Mouse (Mus musculus) stomach, embryonic 16.5 days (tissue): Measurements from ENCODE around the gene Olfr710. TPM values are rescaled to one million over a fixed set of nuclear protein-coding genes. Genes with fewer than 3 reads are reported as not detected.

Experiments used
- polyA plus RNA-seq: library from polyadenylated mRNA; unstranded; fragments of >200 nt; fragmentation: Nextera tagmentation; extraction: Ambion mirVana; gene quantifications from 2 replicates; pipeline ENCODE4 v1.2.1, GENCODE M21; 2015

The Olfr710 gene
- polyA plus RNA-seq, 1 experiment from 2014 or later = not detected

Other genes with a start within 250 kb of the Olfr710 start
- gene Olfr695, start 231.9 kb downstream of the Olfr710 start, polyA plus RNA-seq = not detected in 2 replicates
- gene Olfr697, start 205.9 kb downstream of the Olfr710 start, polyA plus RNA-seq = not detected in 2 replicates
- gene Olfr698, start 192.9 kb downstream of the Olfr710 start, polyA plus RNA-seq = not detected in 2 replicates
- not detected in 2 replicates for gene Olfr699, start 155.1 kb downstream of the Olfr710 start, polyA plus RNA-seq
- not detected in 2 replicates for gene Olfr700, start 139.5 kb downstream of the Olfr710 start, polyA plus RNA-seq
- gene Olfr701, start 134.2 kb downstream of the Olfr710 start, polyA plus RNA-seq = not detected in 2 replicates
- gene Olfr702, start 114.4 kb downstream of the Olfr710 start, polyA plus RNA-seq = not detected in 2 replicates
- not detected in 2 replicates for gene Olfr703, start 105.0 kb downstream of the Olfr710 start, polyA plus RNA-seq
- not detected in 2 replicates for gene Olfr704, start 85.1 kb downstream of the Olfr710 start, polyA plus RNA-seq
- not detected in 2 replicates for gene Olfr705, start 71.4 kb downstream of the Olfr710 start, polyA plus RNA-seq
- gene Olfr706, start 60.1 kb downstream of the Olfr710 start, polyA plus RNA-seq = not detected in 2 replicates
- not detected in 2 replicates for gene Olfr707, start 47.1 kb downstream of the Olfr710 start, polyA plus RNA-seq
- not detected in 2 replicates for gene Olfr1532-ps1, start 40.3 kb downstream of the Olfr710 start, polyA plus RNA-seq
- gene Olfr709-ps1, start 16.1 kb downstream of the Olfr710 start, polyA plus RNA-seq = not detected in 2 replicates
- not detected in 2 replicates for gene Olfr6, start 15.6 kb upstream of the Olfr710 start, polyA plus RNA-seq
- gene Olfr711, start 27.1 kb upstream of the Olfr710 start, polyA plus RNA-seq = not detected in 2 replicates
- not detected in 2 replicates for gene Olfr2, start 57.8 kb upstream of the Olfr710 start, polyA plus RNA-seq
- gene Olfr713, start 82.9 kb upstream of the Olfr710 start, polyA plus RNA-seq = not detected in 2 replicates
- not detected in 2 replicates for gene Olfr714, start 122.7 kb upstream of the Olfr710 start, polyA plus RNA-seq
- not detected in 2 replicates for gene Olfr17, start 144.9 kb upstream of the Olfr710 start, polyA plus RNA-seq
- not detected in 2 replicates for gene Olfr715b, start 162.1 kb upstream of the Olfr710 start, polyA plus RNA-seq
- gene Olfr715, start 182.8 kb upstream of the Olfr710 start, polyA plus RNA-seq = not detected in 2 replicates
- not detected in 2 replicates for gene Olfr716, start 190.0 kb upstream of the Olfr710 start, polyA plus RNA-seq
- gene Nlrp14, start 218.7 kb upstream of the Olfr710 start, polyA plus RNA-seq = not detected in 2 replicates